Mouse (Mus musculus): Measurements from ENCODE around the gene Gm10392.
"Not testable (repeated sequence)": the region's sequence is repeated elsewhere in the genome, so short reads cannot be mapped to it uniquely, and the experiment has no call there.

The Gm10392 gene

GRCm38 (mm10) chr11:77519043-77519442 is at the start of gene Gm10392:
Gm10392 (minus strand) TSS chr11:77519198.
- peak; percentile 79 for DNase-seq (ENCODE audit: low spot score)

GRCm38 (mm10) chr11:77545261-77545660 is 26.3 kb upstream of the Gm10392 start:
- no peak for DNase-seq (ENCODE audit: low spot score)

DNA sequence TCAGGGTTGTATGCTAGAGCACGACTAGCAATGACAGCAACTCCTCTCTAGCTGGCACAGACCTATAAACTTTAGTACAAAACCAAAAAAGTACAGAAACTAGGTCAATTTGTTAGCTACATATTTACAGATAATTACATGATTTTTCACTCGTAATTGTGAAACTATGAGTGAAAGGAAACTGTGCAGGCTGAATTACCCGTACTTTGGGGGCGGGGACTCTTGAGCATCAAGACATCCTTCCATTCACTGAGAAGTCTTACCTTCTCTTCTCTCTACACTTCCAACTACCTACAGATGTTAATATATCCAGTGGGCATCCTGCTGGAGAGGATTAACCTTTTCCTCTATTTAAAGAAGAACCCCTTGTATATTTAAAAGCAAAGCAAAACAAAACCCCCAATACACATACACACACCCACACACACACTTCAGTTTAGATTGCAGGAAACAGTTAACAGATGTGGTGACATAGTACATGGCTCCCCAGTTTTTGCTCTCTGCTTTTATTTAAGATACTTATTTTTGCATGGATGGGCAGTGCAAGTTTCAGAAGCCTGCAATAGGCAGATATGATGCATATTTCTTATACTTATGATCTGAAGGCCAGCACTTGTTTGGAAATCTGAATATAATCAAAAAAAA is 13.3 kb upstream of the Gm10392 start:
- no peak for DNase-seq (ENCODE audit: low spot score)

DNA sequence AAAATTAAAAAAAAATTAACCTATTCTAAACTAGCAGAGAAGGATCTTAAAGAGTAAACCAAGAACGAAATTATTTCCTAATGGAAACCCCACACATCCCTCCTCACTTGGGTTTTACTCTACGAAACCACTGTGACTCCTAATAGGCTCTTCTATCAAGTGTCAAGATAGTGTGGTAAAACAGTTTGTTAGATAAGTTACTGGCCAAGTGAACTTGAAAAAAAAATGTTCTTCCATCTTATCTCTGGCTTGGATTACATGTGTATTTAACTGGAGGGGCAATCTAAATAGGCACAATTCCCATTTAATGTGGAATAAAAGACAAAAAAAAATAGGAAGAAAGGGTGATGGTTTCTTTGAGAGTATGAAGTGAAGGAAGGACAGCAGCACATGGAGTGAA is 11.9 kb upstream of the Gm10392 start:
- DNase-seq (ENCODE audit: low spot score) = no peak

DNA sequence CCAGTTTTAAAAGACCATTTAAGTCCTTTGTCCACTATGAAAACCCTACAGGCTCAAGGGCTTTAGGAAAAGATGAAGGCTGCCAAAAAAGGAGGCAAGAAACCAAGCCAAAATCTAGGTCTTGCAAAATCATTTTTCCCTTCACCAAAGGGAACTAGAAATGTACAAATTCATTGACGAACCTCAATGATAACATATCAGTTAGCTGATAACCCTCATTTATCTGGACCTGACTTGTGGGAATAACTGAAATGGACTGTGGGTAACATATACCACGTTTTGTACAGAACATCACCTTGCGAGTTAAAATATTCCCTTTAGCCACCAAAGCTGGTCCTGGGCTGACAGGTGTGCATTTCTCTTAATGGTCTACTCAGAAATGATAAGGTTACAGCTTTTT is 10.6 kb upstream of the Gm10392 start:
- DNase-seq (ENCODE audit: low spot score) = no peak

DNA sequence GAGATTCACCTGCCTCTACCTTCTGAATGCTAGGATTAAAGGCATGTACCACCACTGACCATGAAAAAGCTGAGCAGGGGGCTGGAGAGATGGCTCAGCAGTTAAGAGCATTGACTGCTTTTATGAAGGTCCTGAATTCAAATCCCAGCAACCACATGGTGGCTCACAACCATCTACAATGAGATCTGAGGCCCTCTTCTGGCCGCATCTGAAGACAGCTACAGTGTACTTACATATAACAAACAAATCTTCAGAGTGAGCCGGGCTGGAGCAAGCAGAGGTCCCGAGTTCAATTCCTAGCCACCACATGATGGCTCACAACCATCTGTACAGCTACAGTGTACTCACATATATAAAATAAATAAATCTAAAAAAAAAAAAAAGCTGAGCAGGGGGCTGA is 9.4 kb upstream of the Gm10392 start:
- DNase-seq (ENCODE audit: low spot score) = not testable (repeated sequence)

GRCm38 (mm10) chr11:77525804-77526486 is 6.9 kb upstream of the Gm10392 start:
- DNase-seq (ENCODE audit: low spot score) = no peak

- peak; percentile 55 for DNase-seq (ENCODE audit: low spot score)
These were observed 1.9 kb upstream of the Gm10392 start for GRCm38 (mm10) chr11:77520601-77521529.

GRCm38 (mm10) chr11:77518051-77518798 is 773 bp downstream of the Gm10392 start:
- DNase-seq (ENCODE audit: low spot score) = no peak

DNA sequence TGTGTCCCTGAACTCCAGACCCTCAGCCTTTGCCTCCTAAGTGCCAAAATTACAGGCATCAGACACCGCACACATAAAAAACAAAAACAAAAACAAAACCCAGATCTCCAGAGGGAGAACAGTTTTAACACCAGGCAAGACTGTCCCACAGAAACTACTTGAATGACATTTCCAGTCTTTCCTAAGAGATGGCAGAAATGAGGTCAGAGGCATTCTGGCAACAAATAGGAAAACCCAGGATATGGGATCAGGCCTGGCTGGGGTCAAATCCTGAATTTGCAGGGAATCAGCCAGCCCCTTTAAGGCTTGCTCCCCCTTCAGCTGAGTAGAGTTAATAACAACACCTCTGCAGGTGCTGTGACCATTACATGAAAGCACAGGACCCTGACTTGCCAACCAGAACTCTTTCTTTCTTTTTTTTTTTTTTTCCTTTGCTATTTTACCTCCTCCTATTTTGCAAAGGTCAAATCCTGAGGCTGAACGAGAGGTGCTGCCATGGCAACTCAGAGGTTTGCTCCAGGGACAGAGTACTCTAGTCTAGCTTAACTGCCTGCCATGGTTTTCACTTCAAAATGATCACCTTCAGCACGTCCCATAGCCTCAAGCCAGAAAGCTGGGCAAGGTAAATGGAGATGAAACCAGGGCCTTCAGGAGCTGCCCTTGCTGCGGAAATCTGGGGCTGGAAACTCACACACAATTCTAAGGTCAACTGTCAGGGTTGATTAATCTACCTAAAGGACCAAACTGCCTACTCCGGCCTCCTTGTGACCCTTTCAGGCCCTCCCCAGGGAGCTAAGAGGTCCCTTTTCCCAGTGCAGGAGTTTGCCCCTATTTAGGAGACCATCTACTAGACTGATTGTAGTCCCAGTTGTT is 2.2 kb downstream of the Gm10392 start:
- DNase-seq (ENCODE audit: low spot score) = no peak

DNA sequence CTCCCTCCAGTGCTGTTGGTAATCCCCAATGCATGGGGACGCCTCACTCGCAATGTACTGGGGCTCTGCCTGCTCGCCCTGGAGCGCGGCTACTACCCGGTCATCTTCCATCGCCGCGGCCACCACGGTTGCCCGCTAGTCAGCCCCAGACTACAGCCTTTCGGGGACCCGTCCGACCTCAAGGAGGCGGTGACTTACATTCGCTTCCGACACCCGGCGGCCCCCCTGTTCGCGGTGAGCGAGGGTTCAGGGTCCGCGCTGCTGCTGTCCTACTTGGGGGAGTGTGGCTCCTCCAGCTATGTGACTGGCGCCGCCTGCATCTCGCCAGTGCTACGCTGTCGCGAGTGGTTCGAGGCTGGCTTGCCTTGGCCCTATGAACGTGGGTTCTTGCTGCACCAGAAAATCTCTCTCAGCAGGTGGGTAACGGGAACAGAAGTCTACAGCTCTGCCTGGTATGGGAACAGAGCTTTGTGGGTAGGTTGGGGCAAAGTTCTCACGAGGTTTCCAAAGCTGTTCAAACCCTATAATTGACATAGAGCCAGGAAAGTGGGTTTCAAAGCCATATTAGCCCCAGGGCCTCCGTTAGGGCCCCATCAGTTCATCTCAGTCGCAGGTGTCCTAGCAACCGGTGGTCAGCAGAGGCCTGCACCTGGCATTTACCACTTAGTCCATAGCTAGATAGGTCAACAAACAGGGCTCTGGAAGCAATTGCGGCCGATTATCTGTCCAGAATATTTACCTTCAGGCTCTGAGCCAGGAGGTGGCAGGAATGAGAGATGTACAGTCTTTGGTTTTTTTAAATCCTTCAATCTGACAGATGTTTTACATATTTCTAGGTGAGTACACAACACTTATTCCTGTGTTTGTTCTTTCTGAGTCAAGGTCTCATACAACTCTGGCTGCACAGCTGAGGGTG is 3.1 kb downstream of the Gm10392 start, which contains the start of gene Trp53i13:
Trp53i13 (minus strand) TSS at position 344 of the 916 bp plus-strand sequence.
- DNase-seq (ENCODE audit: low spot score) = no peak

DNA sequence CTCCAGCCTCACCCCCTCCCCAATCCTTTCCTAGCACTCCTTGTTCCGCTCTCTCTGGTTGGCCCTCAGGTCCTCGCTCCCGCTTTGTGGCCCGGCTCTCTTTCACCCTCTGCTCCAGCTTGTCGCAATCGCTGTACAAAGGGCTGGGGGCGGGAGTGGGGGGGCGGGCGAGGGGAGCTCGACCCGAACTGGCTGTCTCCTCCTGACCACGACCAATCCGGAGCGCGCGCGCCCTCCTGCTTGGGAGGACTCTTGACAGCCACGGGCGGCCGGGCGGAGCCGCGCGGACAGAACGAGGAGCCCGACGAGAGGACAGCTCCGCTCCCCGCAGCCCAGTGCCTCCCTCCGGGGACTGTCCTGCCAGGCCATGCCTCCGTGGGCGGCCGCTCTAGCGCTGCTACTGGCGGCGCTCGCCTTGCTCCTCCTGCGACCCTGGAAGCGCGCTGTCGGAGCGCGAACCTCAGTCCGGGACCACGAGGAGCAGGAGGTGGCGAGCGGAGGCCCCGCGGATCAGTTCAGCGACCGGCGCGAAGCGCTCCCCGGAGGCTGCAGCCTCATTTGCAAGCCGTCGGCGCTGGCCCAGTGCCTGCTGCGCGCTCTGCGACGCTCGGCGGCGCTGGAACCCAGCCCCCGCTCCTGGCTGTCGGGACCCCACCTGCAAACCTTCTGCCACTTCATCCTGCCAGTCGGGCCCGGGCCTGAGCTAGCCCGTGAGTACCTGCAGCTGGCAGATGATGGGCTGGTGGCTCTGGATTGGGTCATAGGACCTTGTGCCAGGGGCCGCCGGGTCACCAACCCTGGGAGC is 4.0 kb downstream of the Gm10392 start, which contains the start of gene Abhd15:
Abhd15 (plus strand) TSS at position 290 of the 805 bp plus-strand sequence.
- DNase-seq (ENCODE audit: low spot score) = peak; percentile 85

- no peak for DNase-seq (ENCODE audit: low spot score)
These were observed 4.6 kb downstream of the Gm10392 start for GRCm38 (mm10) chr11:77514281-77514831.

GRCm38 (mm10) chr11:77513811-77514170 is 5.2 kb downstream of the Gm10392 start:
- DNase-seq (ENCODE audit: low spot score) = no peak

- DNase-seq (ENCODE audit: low spot score) = peak; percentile 84
These were observed 5.8 kb downstream of the Gm10392 start for GRCm38 (mm10) chr11:77512891-77513810.

GRCm38 (mm10) chr11:77511336-77511735 is 7.7 kb downstream of the Gm10392 start:
- DNase-seq (ENCODE audit: low spot score) = no peak
